Mouse (Mus musculus): ENCODE data around the gene Btn2a2.
A peak's percentile ranks its signal among the peaks of the same experiment; 100 is the strongest.

Gene Btn2a2

DNA sequence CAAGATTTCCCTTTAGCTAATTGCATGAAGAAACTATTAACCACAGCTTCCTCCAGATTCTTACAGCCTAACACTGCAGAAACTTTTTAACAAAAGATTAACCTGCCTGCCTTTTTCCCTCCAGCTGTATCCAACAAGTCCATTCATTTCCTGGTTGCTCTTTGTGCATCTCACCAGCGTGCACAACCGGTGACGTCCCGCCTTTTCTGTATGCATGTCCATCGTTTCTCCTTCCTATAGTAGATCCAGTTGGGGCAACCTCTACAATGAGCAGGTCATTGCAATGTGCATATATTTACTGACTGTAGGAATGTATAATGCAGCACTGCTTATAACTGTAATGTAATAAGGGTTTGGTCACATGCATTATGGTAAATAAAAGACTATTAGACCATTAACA is 35.3 kb upstream of the Btn2a2 start:
- DNase-seq (ENCODE audit: low read depth, low spot score): no peak

DNA sequence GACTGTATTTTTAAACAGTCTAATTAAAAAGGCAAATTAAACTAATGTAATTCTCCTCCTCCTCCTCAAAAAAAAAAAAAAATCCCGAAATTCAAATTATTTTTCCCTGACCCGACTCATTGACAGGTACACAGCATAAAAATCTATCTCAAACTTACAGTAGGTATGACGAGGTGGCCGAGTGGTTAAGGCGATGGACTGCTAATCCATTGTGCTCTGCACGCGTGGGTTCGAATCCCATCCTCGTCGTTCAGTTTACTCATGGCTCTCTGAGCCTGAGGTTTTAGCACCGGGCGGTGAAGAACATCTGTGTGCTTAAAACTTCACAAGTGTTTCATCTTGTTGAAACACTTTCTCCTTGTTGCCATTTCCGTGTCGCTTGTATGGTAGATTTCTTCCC is 33.0 kb upstream of the Btn2a2 start:
- peak; percentile 90 for DNase-seq (ENCODE audit: low read depth, low spot score)

DNA sequence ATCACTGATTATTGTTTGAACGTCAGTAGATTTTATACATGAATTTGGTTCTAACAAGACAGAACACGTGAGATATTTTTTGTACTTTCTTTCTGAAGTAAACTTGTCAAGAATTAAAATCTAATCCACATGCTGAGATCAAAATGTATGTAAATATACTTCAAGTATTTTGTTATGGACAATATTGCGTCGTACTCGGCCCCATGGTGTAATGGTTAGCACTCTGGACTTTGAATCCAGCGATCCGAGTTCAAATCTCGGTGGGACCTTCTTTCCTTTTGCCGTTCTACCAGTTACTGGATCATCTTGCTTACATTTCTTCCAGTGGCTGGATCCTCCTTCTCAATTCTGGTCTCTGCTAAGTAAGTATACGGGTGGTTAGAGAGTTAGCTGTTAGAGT is 30.8 kb upstream of the Btn2a2 start:
- peak; percentile 89 for DNase-seq (ENCODE audit: low read depth, low spot score)

DNA sequence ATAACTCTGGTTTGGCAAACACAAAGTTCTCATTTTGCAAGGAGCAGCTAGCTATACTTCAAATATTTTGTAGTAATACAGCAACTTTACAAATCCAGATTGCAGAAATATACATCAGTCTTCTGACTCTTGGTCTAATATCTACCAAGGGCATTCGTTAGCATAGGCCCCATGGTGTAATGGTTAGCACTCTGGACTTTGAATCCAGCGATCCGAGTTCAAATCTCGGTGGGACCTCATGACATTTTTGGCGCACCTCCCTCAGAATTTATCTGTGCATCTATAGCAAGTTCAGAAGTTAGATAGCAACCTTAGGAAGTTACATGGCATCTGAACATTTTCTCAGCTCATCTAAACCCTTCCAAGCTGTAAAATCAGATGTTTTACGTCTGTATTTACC is 30.2 kb upstream of the Btn2a2 start:
- peak; percentile 88 for DNase-seq (ENCODE audit: low read depth, low spot score)

DNA sequence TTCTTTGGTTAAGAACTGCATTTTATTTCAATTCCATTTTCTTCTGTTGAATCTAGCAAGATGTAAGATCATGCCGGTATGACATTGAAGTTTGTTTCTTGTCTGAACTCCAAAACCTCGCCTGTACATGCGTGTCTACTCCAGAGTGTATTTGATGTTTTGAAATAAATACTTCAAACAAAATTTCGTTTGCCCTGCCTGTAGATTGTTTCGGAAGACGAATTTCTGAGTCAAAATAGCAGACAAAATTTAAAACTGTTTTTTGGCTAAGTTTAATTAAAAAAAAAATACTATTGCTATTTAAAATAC is 29.6 kb upstream of the Btn2a2 start:
- DNase-seq (ENCODE audit: low read depth, low spot score): no peak

DNA sequence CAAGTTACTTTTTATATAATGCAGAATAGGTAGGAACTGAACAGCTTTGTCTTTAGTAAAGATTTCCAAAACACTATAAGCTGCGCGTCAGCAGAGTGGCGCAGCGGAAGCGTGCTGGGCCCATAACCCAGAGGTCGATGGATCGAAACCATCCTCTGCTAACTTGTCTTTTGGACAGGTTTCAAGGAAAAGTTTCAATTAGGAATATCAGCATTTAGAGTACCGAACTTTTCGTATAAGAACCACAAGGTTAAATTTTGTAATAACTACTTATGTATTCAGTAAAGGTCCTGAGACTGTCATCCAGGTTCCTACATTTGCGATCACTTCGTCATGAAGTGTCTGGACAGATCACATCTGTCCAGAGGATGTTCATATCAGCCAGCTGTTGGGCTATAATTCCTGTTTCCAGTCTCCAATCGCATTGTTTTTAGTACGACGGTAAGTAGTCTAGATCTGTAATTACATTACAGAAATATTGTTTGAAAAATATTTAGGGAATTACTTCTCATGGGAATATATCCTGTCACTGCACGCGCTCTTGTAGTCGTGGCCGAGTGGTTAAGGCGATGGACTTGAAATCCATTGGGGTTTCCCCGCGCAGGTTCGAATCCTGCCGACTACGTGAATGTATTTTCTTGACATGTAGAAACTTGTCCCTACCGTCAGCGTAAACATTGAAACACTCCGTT is 29.1 kb upstream of the Btn2a2 start:
- peak; percentile 92 for DNase-seq (ENCODE audit: low read depth, low spot score)

DNA sequence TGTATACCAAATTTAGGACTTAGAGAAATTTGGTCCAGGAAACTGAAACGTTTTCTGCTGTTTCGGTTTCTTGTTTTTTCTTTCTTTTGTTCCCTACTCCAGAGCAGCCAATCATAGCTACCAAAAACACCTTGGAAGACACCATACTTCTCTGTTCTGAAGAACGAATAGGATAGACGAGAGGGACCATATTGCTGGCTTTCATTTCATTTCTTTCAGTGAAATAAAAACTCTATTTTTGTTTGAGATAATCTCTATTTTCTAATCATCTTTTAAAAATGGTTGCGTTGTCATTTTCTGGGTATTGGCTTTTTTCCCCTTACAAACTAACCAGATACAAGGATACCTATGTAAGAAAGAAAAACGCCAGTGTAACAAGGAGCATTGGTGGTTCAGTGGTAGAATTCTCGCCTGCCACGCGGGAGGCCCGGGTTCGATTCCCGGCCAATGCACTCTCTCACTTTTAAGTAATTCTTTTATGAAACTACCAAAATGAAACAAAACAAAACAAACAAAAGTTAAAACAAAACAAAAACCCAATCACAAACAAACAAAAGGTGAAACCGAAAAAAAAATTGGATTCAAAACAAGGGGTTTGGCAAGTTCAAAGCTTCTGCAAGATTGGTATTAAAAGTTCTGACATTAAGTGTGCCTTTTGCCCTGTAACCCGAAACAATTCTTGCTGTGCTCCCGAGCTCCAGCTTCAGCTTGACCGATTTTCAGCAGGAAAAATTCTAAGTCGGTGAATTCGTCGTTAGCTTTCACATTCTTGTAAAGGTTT is 28.4 kb upstream of the Btn2a2 start:
- DNase-seq (ENCODE audit: low read depth, low spot score): peak; percentile 63

DNA sequence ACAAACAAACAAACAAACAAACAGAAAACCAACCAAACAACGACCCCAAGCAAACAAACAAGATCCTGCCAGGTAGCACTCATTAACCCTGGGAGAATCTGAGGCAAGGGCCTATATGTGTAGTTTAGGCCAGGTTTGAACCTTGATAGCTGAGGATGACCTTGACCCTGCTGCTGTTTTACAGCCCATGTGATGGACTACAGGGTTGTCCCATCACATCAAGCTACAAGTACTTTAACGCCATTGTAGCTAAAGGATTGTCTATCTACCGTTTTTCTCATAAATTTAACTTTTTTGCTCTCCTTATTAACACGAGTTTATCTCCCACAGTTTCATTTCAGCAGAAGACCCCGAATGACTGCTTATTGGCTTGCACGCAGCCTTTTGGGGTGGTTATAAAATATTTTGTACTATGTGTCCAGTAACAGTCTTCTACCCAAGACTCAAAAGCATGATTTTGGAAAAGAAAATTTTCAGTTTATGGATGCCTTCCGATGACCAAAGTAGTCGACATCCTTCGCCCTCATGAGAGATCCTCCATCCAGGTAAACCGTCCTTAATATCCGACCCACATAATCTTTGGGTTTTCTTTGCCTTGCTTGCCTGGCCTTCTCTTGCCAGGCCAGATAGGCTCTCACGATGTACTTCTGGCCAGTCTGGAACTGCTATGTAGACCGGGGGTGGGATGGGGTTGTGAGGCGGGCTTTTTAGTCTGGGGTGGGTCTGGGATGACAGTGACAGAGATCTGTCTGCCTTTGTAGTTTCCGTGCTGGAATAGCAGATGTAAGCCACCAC is 27.4 kb upstream of the Btn2a2 start:
- DNase-seq (ENCODE audit: low read depth, low spot score): peak; percentile 82

DNA sequence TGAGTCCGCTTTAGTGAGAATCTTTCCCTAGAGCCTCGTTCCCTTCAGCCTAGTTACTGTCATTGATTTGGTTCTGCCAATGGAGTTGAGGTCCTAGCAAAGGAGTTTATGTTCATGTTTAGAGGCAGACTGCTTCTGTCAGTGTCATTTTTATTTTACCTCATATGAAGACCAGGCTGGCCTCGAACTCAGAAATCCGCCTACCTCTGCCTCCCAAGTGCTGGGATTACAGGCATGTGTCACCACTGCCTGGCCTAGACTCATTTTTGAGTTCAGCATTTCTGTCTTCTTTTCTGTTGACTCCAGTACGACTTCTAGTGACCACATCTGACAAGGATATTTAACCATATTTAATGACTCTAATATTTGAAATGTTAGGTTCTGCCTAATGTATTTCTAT is 26.6 kb upstream of the Btn2a2 start:
- peak; percentile 72 for DNase-seq (ENCODE audit: low read depth, low spot score)

DNA sequence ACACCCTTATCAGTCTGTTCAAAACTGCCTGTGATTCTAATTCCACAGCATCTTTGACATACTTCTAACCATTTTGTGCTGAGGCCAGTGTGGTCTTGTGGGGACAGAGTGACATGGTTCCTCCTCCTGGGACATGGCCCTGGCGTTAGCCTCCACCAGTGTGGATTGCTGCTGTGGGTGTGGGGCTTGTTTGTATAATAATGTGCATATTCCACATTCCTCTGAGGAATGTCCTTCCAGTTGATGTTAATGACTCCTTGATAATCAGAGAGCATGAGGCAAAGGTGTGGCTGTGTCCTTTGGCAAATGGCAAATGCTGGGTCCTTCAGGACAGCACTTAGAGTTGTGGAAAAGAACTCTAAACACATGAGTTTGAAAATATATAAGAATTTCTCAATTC is 24.9 kb upstream of the Btn2a2 start:
- peak; percentile 59 for DNase-seq (ENCODE audit: low read depth, low spot score)

DNA sequence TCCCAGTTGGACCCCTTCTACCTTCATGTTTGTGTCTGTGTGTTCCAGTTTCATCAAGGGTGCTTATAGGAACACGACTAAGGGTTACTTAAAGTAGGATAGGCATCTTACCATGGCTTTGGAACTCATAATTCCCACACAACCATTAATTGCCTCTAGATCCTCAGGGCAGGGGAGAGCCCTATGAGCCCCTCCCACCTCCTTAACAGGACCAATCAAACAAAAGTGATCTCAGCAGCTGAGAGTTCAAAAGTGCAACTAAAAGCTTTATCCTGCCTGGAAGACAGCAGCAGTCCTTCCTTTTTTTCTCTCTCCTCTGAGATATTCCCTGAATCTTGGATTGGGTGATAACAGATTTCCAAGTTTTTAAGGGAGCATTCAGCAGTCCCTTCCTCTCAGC is 21.5 kb upstream of the Btn2a2 start:
- DNase-seq (ENCODE audit: low read depth, low spot score): no peak

DNA sequence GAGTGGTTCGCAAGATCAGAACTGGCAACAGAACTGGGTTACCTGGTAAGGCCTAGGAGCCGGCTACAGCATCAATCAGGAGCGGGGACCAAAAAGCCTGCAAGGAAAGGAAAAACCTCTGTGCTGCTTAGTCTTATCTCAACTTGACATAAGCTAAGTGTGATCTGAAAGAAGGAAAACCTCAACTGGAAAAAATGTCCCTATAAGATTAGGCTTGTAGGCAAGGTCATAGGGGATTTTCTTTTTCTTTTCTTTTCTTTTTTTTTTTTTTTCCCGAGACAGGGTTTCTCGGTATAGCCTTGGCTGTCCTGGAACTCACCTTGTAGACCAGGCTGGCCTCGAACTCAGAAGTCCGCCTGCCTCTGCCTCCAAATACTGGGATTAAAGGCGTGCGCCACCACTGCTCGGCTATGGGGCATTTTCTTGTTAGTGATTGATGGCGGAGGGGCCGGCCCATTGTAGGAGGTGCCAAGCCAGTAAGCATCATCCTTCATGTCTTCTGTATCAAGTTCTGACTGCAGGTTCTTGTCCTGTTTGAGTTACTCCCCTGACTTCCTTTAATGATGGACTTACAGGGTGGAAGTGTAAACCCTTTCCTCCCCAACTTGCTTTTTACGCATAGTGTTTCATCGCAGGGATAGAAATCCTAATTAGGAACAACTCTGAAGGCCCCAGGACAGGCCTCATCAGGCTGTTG is 18.3 kb upstream of the Btn2a2 start:
- DNase-seq (ENCODE audit: low read depth, low spot score): peak; percentile 92

DNA sequence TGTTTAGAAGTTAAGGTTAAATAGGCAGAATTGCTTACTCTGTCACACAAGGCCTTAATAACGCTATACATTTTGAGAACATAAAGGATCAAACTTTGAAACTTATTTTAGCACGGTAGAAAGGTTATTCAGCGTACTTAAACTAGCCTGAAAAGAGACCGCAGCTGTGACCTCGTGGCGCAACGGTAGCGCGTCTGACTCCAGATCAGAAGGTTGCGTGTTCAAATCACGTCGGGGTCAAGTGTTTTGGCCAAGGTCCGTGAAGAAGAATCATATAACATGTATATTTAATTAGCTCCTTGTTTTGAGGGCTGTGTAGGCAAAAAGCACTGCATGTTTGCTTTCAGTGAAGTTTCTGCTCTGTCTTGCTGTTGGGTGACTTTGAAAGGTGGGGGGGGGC is 17.7 kb upstream of the Btn2a2 start:
- DNase-seq (ENCODE audit: low read depth, low spot score): peak; percentile 84

DNA sequence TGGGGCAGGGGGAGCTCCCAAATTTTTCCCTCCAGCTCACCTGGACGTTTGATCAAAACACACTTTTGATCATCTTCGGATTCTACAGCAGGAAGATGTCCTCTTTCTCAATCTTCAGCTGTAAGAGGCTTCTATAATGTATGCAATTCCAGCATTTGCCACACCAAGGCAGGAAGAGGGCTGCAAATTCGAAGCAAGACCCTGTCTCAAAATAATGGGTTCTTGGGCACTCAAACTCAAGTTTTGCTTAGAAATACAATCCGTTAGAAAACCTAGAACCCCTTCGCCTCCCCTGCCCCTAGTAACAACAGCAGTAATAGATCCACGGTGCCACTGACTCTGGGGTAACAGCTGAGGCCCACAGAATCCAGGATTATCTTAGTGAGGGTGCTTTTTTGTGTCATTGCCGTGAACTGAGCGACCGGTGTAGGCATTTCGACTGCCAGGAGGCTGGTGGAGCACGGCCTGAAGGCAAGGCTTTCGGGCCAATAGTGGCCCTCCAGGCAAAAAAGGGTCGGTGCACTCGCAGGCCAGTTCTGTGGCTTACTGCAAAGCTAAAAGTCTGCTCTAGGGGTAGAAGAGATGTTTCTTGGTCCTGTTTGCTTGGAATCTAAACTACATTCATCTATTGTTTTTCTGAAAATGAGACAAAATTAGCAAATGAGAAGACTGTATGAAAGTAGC is 17.1 kb upstream of the Btn2a2 start:
- DNase-seq (ENCODE audit: low read depth, low spot score): peak; percentile 73

DNA sequence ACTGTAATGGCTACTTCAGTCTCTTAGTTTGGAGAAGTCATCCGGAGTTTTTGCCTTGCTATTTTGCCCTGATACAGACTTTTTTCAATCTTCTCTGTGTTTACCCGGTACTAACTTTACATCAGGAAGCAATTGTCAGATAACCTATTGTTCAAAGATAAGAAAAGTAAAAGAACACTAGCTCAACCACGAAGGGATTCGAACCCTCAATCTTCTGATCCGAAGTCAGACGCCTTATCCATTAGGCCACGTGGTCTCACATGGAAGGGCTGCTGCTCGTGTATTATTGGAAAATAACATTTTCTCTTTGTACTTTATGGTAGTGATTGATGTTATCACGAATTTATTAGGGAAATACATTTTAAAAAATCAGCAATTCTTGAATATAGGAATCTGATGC is 15.1 kb upstream of the Btn2a2 start:
- DNase-seq (ENCODE audit: low read depth, low spot score): peak; percentile 87

DNA sequence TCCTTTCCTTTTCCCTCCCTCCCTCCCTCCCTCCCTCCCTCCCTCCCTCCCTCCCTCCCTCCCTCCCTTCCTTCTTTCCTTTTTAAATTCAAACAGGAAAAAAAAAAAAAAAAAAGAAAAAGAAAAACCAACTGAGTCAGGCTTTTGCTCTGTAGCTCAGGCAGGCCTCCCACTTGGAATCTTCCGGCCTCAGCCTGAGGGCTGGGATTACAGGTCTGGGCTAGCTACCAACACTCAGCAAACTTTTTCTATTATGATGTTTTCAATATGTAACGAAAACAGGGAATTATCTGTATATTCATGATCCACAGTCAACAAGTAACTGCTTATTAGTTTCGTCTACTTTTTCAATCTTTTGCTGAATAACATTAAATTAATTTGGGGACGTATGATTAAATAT is 14.3 kb upstream of the Btn2a2 start:
- DNase-seq (ENCODE audit: low read depth, low spot score): no peak

DNA sequence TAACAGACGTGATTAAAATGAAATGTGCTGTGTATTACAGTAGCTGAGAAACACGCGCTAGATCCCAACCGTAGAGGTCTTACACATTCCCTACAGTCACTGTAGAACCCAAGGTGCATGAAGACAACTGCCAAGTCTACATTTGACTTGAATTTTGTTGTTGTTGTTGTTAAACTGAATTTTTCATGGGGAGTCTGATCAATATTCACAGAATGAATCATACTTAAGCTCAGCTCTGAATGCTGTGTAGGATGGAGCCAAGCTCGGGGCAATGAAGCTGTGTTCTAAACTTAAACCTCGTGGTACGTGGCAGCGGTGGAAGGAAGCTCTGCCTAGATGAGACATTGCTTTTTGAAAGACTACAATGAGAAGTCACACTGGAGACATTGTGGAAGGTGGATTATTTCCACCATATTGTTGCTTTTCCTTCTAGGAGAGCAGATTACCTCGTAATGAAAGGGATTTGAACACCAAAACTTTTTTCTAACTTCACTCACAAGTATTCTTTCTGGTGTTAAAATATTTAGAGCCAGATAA is 13.4 kb upstream of the Btn2a2 start:
- no peak for DNase-seq (ENCODE audit: low read depth, low spot score)

DNA sequence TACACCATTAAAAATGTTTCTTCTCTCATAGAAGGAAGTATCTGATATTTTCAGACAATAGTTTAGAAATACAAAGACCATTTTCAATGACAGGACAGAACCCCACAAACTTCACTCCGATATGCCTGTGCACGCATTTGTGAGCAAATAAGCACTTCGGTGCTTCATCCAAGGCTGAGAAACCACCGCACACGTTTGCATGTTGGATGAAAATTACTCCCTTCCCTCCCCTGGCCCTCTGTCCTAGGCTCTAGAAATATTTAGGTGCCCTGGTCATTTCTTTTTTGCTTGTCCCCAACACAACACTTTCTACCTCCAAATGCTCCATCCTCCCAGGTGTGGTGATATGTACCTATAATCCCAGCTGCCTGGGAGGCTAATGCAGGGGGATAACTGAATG is 12.9 kb upstream of the Btn2a2 start:
- no peak for DNase-seq (ENCODE audit: low read depth, low spot score)

DNA sequence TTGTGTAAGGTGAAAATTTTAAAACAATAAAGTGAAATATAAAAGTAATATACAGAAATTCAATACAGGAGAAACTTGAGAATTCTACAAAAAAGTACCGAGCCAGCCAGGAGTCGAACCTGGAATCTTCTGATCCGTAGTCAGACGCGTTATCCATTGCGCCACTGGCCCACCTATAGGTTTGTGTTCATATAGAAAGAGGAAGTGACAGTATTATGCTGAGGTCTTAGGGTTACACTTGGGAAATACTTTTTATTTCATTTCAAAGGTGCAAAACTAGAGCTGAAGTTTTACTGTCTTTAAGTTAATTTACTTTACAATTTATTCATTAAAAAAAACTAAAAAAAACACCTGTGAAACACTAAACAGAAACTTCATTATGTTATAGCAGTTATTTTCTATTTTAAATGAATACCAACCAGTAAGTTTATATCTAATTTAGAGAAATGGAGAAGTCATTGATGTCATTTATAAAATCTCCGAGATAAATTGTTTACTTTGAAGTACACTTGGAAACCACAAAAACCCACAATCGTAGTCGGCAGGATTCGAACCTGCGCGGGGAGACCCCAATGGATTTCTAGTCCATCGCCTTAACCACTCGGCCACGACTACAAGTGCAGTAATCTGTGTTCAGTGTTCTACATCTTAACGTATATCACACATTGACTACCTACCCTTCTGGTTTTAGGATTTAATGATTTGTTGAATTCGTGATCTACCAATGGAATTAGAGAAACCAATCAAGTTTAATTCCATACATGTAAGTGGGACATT is 12.0 kb upstream of the Btn2a2 start:
- peak; percentile 91 for DNase-seq (ENCODE audit: low read depth, low spot score)

DNA sequence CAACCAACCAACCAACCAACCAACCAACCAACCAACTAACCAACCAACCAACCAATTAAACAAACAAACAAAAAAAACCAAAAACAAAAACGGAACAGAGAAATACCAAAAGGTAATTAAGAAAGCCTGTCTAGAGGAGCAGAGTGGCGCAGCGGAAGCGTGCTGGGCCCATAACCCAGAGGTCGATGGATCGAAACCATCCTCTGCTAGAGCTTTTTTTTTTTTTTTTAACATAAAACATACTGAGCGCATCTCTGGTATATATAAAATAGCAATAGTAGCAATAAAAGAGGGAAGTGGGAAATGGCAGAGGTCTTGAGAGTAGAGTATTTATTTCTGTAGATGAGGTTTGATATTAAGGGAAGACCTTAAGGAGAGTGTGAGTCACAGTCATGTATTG is 11.3 kb upstream of the Btn2a2 start:
- no peak for DNase-seq (ENCODE audit: low read depth, low spot score)

DNA sequence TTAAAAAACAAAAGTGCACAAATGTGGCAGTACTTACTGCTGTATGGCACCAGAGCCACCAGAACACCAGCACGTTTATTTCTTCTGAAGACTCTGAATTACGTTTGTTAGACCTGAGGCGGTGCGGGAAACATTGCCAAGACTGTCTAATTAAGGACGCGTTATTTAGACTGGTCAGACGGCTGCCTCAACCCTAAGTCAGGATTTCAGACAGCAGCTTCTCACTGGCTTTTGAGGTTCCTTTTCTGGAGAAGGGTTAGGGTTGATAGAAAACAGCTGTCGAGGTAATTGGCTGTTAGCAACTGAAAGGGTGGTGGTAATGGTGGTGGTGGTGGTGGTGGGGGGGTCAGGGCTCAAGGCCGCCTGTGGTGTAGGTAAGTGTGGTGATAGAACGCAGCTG is 10.0 kb upstream of the Btn2a2 start:
- no peak for DNase-seq (ENCODE audit: low read depth, low spot score)
